Mouse (Mus musculus) gastrocnemius, postnatal 25 days (tissue): ENCODE results near the gene Cc2d1a. TPM values are rescaled to one million over a fixed set of nuclear protein-coding genes. Genes with fewer than 3 reads are reported as not detected.
A peak's percentile ranks its signal among the peaks of the same experiment; 100 is the strongest.

Experiments
- DNase-seq: peaks from one replicate; pipeline ENCODE4 v3.0.0; 2022
- total RNA-seq, 2 experiments: library from RNA; stranded (reverse); gene quantifications; 1 replicate in 1 of 2; 2 replicates in 1 of 2; pipeline ENCODE4 v1.2.3; 2021

The Cc2d1a gene
- total RNA-seq, 2 experiments from 2014 or later = 13.7 to 13.8 TPM

GRCm38 (mm10) chr8:84177405-84177804 is 29.7 kb upstream of the Cc2d1a start:
- no peak for DNase-seq

- DNase-seq = no peak
These were observed 28.8 kb upstream of the Cc2d1a start for GRCm38 (mm10) chr8:84176560-84176959.

GRCm38 (mm10) chr8:84173861-84174260 is 26.1 kb upstream of the Cc2d1a start:
- DNase-seq = no peak

GRCm38 (mm10) chr8:84170096-84170495 is 22.4 kb upstream of the Cc2d1a start:
- DNase-seq = no peak

GRCm38 (mm10) chr8:84167696-84168095 is 20.0 kb upstream of the Cc2d1a start:
- no peak for DNase-seq

- no peak for DNase-seq
These were observed 9.9 kb upstream of the Cc2d1a start for GRCm38 (mm10) chr8:84157620-84158019.

GRCm38 (mm10) chr8:84149181-84149580 is 1.4 kb upstream of the Cc2d1a start:
- no peak for DNase-seq

GRCm38 (mm10) chr8:84148531-84148850 is 755 bp upstream of the Cc2d1a start:
- DNase-seq = no peak

GRCm38 (mm10) chr8:84147324-84147766 is 391 bp downstream of the Cc2d1a start:
- no peak for DNase-seq

GRCm38 (mm10) chr8:84144636-84145245 is 3.0 kb downstream of the Cc2d1a start:
- DNase-seq = no peak

- no peak for DNase-seq
These were observed 6.9 kb downstream of the Cc2d1a start for GRCm38 (mm10) chr8:84140838-84141237.

GRCm38 (mm10) chr8:84137848-84138247 is 9.9 kb downstream of the Cc2d1a start:
- no peak for DNase-seq

- DNase-seq = no peak
These were observed 15.5 kb downstream of the Cc2d1a start for GRCm38 (mm10) chr8:84132225-84132624.

- peak; percentile 28 for DNase-seq
These were observed 16.9 kb downstream of the Cc2d1a start for GRCm38 (mm10) chr8:84130806-84131205.

- DNase-seq = no peak
These were observed 19.5 kb downstream of the Cc2d1a start for GRCm38 (mm10) chr8:84128277-84128676.

- DNase-seq = no peak
These were observed 20.4 kb downstream of the Cc2d1a start for GRCm38 (mm10) chr8:84127202-84127901.

GRCm38 (mm10) chr8:84126742-84127141 is 21.0 kb downstream of the Cc2d1a start:
- no peak for DNase-seq

- no peak for DNase-seq
These were observed 22.1 kb downstream of the Cc2d1a start, which contains the start of gene Podnl1 for GRCm38 (mm10) chr8:84125656-84126055. Podnl1 (plus strand) TSS chr8:84125989.

GRCm38 (mm10) chr8:84122151-84122550 is 25.6 kb downstream of the Cc2d1a start:
- DNase-seq = no peak

- no peak for DNase-seq
These were observed 32.1 kb downstream of the Cc2d1a start for GRCm38 (mm10) chr8:84115646-84116045.

GRCm38 (mm10) chr8:84106216-84107040 is 41.3 kb downstream of the Cc2d1a start:
- DNase-seq = no peak

- no peak for DNase-seq
These were observed 42.1 kb downstream of the Cc2d1a start for GRCm38 (mm10) chr8:84105676-84106075.
